Mouse (Mus musculus) embryonic facial prominence, embryonic 15.5 days (tissue): Measurements from ENCODE around the gene Nfat5. TPM values are rescaled to one million over a fixed set of nuclear protein-coding genes. Genes with fewer than 3 reads are reported as not detected.
A peak's percentile ranks its signal among the peaks of the same experiment; 100 is the strongest.

Source experiments
- ATAC-seq: fragments of 200-750 bp; cut with Nextera tagmentation; 2 replicates; pipeline ENCODE4 v1.8.0; 2017; ENCODE audit warnings: low read depth, moderate TSS enrichment; ENCODE audit not compliant: insufficient number of reproducible peaks, low FRiP score, low TSS enrichment
- H3K27ac ChIP-seq: fragments of 300-500 bp; sonication (generic); replicated peaks from 2 replicates; pipeline ENCODE4 v1.5.1; 2015; ENCODE audit warnings: mild to moderate bottlenecking, inconsistent platforms
- H3K27me3 ChIP-seq: fragments of 300-500 bp; sonication (generic); 2 replicates; pipeline ENCODE4 v1.6.1; 2015; ENCODE audit warnings: inconsistent platforms
- H3K36me3 ChIP-seq: fragments of 300-500 bp; sonication (generic); 2 replicates; pipeline ENCODE4 v1.6.1; 2015; ENCODE audit warnings: mild to moderate bottlenecking, inconsistent platforms
- H3K4me1 ChIP-seq: fragments of 300-500 bp; sonication (generic); 2 replicates; pipeline ENCODE4 v1.6.1; 2015; ENCODE audit warnings: inconsistent platforms
- H3K4me2 ChIP-seq: fragments of 300-500 bp; sonication (generic); replicated peaks from 2 replicates; pipeline ENCODE4 v1.6.1; 2015; ENCODE audit warnings: mild to moderate bottlenecking, inconsistent platforms
- H3K4me3 ChIP-seq: fragments of 300-500 bp; sonication (generic); replicated peaks from 2 replicates; pipeline ENCODE4 v1.5.1; 2015; ENCODE audit warnings: mild to moderate bottlenecking, inconsistent platforms
- H3K9ac ChIP-seq: fragments of 300-500 bp; sonication (generic); 2 replicates; pipeline ENCODE4 v1.6.1; 2015; ENCODE audit warnings: inconsistent platforms
- H3K9me3 ChIP-seq: fragments of 300-500 bp; sonication (generic); replicated peaks from 2 replicates; pipeline ENCODE4 v1.6.1; 2016; ENCODE audit warnings: inconsistent platforms
- WGBS: fragments of 180-500 bp; shearing (Covaris S2); methylation state at CpG from one replicate; pipeline ENCODE4 v1.1.7; 2015; 5-methylcytosine and 5-hydroxymethylcytosine counted together
- polyA plus RNA-seq: library from polyadenylated mRNA; unstranded; fragments of >200 nt; fragmentation: Nextera tagmentation; extraction: Ambion mirVana; gene quantifications from 2 replicates; pipeline ENCODE4 v1.2.1, GENCODE M21; 2015

The Nfat5 gene
- polyA plus RNA-seq, 1 experiment from 2014 or later: 19.0 TPM

DNA sequence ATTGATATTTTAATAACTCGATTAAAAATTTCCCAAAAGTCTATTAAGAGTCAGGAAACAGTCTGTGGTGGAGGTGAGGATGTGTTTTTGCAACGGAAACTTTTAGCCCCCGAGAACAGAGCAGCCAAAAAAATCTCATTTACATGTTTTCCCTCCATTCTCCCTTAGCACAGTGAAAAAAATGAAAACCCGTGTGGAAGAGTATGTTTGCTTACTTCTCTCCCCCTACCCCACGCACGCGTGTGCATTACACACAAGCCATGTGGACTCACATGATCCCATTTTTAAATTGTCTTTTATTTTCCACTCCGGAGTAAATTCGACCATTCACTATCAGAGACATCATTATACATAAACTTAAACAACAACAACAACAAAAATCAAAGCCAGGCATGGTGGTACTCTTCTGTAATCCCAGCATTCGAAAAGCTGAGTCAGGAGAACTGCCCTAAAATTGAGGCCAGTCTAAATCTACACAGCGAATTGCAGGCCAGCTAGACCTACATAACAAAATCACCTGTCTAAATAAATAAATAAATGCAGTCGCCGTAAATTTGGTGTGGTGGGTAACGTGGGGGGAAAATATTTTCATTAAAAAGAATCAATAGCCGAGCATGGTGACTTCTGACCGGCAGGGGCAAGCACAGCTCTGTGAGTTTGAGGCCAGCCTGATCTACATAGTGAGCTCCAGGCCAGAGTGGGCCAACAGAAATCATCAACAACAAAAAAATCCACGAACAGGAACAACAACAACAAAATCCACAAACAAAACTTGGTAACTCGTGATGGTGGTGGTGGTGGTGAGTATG, 947 bp upstream of the Nfat5 start:
- Histone ChIP-seq H3K4me1 (peaks cover 15% of the 10 kb centered on the region; the same call in 1 of the 2 replicates), H3K27ac (peak overlapping the region; percentile 97), H3K9ac (peak overlapping the region; percentile 42), H3K4me3 (peak overlapping the region; percentile 97), H3K9me3 (no peaks in the 10 kb centered on the region), H3K36me3 (no peaks in the 10 kb centered on the region), H3K4me2 (peak overlapping the region; percentile 57), H3K27me3 (no peaks in the 10 kb centered on the region)
- ATAC-seq: no peak
- WGBS: 46% methylated on average over 18 of the region's 18 CpGs

DNA sequence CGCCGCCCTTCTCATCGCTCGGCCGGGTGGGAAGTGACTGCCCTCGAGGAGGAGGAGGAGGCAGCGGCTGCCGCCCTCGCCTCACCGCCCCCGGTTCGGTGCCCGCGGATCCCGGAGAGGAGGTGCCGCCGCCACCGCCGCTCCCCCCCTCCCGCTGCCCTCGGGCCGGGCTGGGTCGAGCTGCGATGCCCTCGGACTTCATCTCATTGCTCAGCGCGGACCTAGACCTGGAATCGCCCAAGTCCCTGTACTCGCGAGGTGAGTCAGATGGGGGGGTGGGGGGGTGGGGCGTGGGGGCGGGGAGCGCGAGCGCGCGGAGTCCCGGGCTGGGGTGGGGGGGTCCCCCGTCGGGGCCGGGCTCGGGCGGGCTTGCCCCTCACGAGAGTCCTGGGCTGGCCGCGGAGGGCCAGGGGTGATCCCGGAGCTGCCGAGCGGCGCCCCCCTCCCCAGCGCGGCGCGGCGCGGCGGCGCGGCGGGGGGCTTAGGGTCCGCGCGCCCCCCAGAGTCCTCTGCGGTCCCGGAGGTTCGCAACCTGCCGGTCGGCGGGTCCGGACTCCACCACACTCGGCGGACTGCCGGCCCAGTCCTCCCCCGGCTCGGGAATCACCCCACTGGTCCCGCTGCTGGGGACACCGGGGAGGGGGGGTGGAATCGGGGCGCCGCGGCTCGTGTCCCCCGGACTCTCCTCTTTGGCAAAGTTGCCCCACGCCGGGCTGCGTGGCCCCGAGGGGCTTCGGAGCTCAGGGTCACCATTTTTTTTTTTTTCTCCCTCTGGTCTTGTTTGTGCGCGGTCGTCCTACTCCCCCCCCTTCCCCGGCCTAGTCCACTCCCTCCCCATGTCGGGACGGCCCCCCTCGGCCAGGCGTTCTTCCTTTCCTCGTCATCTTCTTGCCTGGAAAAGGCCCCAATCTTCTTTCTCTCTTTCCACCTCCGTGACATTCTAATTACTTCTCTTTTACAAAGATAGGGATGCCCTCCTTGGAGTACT, 665 bp downstream of the Nfat5 start:
- WGBS: under 1% methylated on average over 61 of the region's 98 CpGs
- peak overlapping the region; percentile 97 for H3K4me3 ChIP-seq
- no peaks in the 10 kb centered on the region for H3K27me3 ChIP-seq
- peaks cover 15% of the 10 kb centered on the region; the same call in 1 of the 2 replicates for H3K4me1 ChIP-seq
- peak overlapping the region; percentile 57 for H3K4me2 ChIP-seq
- H3K27ac ChIP-seq: peak overlapping the region; percentile 97
- H3K9me3 ChIP-seq: no peaks in the 10 kb centered on the region
- H3K36me3 ChIP-seq: no peaks in the 10 kb centered on the region; the same call in 1 of the 2 replicates
- ATAC-seq: peak; percentile 52
- peak overlapping the region; percentile 92 for H3K9ac ChIP-seq

DNA sequence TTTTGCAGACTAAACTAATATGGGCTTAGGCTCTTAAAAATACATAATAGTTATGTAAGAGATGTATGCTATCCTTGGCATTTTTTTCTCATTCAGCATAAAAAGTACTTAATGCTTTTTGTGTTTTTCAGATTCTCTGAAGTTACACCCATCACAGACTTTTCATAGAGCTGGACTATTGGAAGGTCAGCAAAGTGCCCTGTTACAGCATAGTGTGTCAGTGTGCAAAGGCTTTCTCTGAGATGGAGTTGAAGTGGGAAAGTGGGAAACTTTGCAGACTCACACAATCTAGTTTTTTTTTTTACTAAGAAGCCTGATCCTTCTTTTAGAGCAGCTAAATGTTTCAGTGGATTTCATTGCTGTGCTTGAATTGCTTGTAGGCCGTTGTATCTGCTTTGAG, 2.2 kb downstream of the Nfat5 start:
- WGBS: 69% methylated on average over 1 of the region's 1 CpGs

DNA sequence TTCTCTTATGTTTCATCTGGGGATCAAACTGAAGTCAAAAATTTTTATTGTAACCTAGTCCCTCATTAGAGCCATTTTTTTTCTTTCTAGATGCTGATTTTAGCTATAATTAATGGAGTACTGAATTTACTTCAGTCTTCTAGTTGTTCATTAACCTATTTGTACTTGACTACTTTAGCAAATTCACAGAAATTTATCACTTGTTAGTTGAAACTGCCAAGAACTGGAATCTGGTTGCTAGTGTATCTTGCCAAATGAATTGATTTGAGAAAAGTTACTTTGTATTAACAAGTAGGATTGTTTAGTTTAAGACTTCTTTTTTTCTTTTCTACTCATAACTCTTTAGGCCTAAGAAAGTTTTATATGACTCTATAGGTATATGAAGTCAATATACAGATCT, 18.6 kb downstream of the Nfat5 start:
- no peak overlapping the region for H3K27ac ChIP-seq
- no peak overlapping the region for H3K4me2 ChIP-seq
- no peak for ATAC-seq
- no peaks in the 10 kb centered on the region for H3K36me3 ChIP-seq
- no peaks in the 10 kb centered on the region for H3K4me1 ChIP-seq
- H3K4me3 ChIP-seq: no peak overlapping the region
- no peak overlapping the region for H3K9ac ChIP-seq
- no peaks in the 10 kb centered on the region for H3K27me3 ChIP-seq
- no peaks in the 10 kb centered on the region for H3K9me3 ChIP-seq

More for the DNA sequence above, 2.2 kb downstream of the Nfat5 start:
- no peaks in the 10 kb centered on the region for H3K27me3 ChIP-seq
- H3K9me3 ChIP-seq: no peaks in the 10 kb centered on the region
- H3K36me3 ChIP-seq: no peaks in the 10 kb centered on the region; the same call in 1 of the 2 replicates
- no peak for ATAC-seq
- H3K27ac ChIP-seq: no peak overlapping the region
- H3K9ac ChIP-seq: no peak overlapping the region
- H3K4me1 ChIP-seq: peaks cover 15% of the 10 kb centered on the region; the same call in 1 of the 2 replicates
- H3K4me2 ChIP-seq: peak overlapping the region; percentile 48; the same call in 1 of the 2 replicates
- peak overlapping the region; percentile 97; the same call in 1 of the 2 replicates for H3K4me3 ChIP-seq

DNA sequence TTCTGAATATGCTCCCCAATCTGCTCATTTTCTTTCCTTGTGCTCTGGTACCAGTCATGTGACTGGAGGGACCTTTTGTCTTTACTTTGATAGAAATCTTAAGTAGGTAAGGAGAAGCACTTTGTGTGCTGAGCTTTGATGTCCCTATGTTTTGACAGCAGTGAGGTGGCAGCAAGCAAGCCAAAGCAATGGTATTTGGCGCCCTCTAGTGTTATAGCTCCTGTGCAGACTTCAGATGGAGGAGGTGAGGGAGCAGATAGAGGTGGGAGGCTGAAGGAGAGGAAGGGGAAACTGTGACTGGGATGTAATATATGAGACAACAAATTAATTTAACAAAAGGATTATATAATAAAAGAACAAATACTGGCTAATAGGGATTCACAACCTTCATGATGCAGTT, 30.9 kb downstream of the Nfat5 start:
- no peak overlapping the region for H3K4me2 ChIP-seq
- WGBS: 0% methylated on average over 1 of the region's 1 CpGs
- no peaks in the 10 kb centered on the region for H3K36me3 ChIP-seq
- no peaks in the 10 kb centered on the region for H3K9me3 ChIP-seq
- no peak overlapping the region for H3K27ac ChIP-seq
- no peak overlapping the region for H3K4me3 ChIP-seq
- ATAC-seq: no peak
- no peak overlapping the region for H3K9ac ChIP-seq
- no peaks in the 10 kb centered on the region for H3K4me1 ChIP-seq
- H3K27me3 ChIP-seq: no peaks in the 10 kb centered on the region

DNA sequence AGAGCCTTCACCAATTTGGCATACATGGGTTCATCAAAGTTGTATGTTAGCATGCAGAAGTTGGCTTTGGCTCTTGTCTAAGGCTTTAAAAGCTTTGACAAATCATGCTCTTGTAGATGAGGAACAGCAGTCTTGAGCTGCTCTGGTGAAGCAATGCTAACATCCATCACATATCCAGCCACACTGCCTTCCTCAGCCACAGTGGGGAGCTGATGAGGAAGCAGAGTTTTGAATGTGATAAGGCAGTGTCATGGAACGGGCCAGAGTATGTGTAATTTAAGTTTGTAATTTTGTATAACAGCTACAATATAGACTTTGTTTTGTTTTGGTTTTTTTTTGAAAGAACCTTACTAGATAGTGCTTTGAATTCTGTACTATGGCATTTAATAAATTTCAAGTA, 36.3 kb downstream of the Nfat5 start:
- Histone ChIP-seq H3K4me1 (no peaks in the 10 kb centered on the region), H3K36me3 (no peaks in the 10 kb centered on the region), H3K4me2 (no peak overlapping the region), H3K27me3 (no peaks in the 10 kb centered on the region), H3K4me3 (no peak overlapping the region), H3K27ac (no peak overlapping the region), H3K9ac (no peak overlapping the region), H3K9me3 (no peaks in the 10 kb centered on the region)
- 72% methylated on average over 1 of the region's 1 CpGs for WGBS
- ATAC-seq: no peak

DNA sequence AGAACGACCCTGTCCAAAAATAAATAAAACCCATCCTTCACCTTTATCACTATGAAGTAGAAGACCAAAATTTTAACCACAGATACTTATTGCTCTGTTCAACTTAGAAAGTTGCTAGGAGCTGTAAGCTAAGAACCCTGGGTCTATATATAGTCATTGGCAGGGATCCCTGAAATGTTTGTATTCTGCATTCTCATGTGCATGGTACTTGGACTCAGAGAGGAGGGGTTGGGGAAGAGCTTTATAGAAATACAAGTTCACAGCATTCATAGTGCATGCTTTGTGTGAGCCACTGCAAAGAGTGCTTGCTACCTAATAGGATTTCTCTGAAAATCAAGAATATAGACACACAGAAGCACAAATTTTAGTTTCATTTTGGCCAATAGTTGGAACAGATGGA, 43.2 kb downstream of the Nfat5 start:
- 81% methylated on average over 1 of the region's 1 CpGs for WGBS
- Histone ChIP-seq H3K27ac (no peak overlapping the region), H3K4me2 (no peak overlapping the region)

DNA sequence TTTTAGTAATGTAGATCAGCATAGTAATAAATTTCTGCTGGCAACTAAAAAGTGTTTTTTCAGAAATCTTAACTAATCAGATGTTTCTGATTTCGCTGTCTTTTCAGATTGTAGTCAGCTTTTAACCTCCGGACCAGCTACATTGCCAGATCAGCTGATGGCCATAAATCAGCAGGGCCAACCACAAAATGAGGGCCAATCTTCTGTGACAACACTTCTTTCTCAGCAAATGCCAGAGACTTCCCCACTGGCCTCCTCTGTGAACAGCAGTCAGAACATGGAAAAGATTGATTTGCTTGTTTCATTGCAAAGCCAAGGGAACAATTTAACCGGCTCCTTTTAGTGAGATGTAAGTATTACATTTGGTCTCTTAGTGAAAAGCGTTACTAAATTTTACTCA, 77.0 kb downstream of the Nfat5 start:
- no peaks in the 10 kb centered on the region for H3K9me3 ChIP-seq
- peaks cover 73% of the 10 kb centered on the region for H3K36me3 ChIP-seq
- H3K4me3 ChIP-seq: no peak overlapping the region
- H3K4me2 ChIP-seq: no peak overlapping the region
- H3K27me3 ChIP-seq: no peaks in the 10 kb centered on the region
- no peaks in the 10 kb centered on the region for H3K4me1 ChIP-seq
- H3K9ac ChIP-seq: no peak overlapping the region
- no peak for ATAC-seq
- whole genome bisulfite sequencing: 85% methylated on average over 4 of the region's 4 CpGs
- H3K27ac ChIP-seq: no peak overlapping the region

More for the DNA sequence above, 43.2 kb downstream of the Nfat5 start:
- no peak overlapping the region for H3K9ac ChIP-seq
- H3K9me3 ChIP-seq: no peaks in the 10 kb centered on the region
- H3K4me3 ChIP-seq: no peak overlapping the region
- H3K27me3 ChIP-seq: no peaks in the 10 kb centered on the region
- H3K36me3 ChIP-seq: peaks cover 12% of the 10 kb centered on the region
- no peak for ATAC-seq
- 0 out of 2 replicates have a peak, but pooled peaks cover 3% of the 10 kb centered on the region for H3K4me1 ChIP-seq

DNA sequence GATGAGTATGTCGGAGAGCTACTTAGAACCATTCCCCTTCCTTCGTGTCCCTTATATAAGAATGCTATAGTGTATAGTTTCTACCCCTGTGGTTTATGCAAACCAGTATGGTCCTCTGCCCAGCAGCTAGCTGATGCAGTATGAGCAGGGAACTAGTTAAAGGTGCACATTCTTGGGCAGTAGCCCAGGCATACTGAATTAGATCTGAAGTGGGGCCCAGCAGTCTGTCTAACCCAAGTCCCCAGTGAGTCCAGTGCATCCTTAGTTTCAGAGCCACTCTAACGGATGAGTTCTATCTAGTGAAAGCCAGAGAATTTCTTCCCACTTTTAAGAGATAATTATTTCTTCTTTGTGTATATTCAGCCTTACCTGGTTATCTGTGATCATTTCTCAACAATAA, 84.1 kb downstream of the Nfat5 start:
- H3K4me3 ChIP-seq: no peak overlapping the region
- no peak for ATAC-seq
- no peak overlapping the region for H3K9ac ChIP-seq
- no peak overlapping the region for H3K4me2 ChIP-seq
- H3K4me1 ChIP-seq: no peaks in the 10 kb centered on the region
- H3K36me3 ChIP-seq: peaks cover 49% of the 10 kb centered on the region
- 87% methylated on average over 3 of the region's 3 CpGs for WGBS
- H3K9me3 ChIP-seq: no peaks in the 10 kb centered on the region
- no peak overlapping the region for H3K27ac ChIP-seq
- no peaks in the 10 kb centered on the region for H3K27me3 ChIP-seq

DNA sequence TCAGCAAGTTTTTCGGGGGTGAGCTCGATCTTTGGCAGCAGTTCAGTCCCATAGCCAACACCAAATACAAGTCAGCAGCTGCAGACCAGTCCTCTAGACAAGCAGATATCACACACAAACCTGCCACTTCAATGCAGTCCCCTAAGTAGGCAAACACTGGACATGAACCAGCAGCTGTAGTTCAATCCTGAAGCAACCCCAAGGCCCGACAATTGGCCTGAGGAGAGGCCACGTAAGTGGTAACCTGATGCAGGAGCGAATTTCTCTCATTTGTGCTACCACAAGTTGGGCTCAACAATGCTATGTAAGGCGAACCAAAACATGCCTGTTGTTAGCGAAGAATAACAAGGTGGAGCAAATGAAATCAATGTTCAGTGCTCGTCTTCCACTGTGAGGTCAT, 87.5 kb downstream of the Nfat5 start:
- Histone ChIP-seq H3K27ac (no peak overlapping the region), H3K4me3 (no peak overlapping the region), H3K4me1 (no peaks in the 10 kb centered on the region), H3K9me3 (no peaks in the 10 kb centered on the region), H3K4me2 (no peak overlapping the region), H3K9ac (no peak overlapping the region), H3K27me3 (no peaks in the 10 kb centered on the region), H3K36me3 (peaks cover 30% of the 10 kb centered on the region)
- ATAC-seq: no peak
- WGBS: 89% methylated on average over 8 of the region's 8 CpGs

DNA sequence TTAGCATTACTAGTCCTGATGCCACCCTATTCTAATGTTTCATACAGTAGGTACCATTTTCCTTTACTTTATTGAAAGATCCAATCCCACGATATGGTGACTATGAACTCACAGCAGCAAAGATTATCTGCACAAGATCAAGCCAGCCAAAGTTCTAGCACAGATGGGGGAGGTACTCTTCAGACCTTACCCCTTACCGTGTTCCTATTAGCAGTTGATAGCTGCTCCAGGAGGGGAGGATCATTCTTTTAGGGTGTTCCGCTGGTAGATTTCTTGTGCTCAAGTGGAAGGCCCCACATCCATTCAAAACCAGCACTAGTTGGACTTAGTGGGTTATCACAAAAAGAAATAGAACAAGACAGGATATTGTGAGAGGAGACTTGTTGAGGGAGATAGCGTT, 88.4 kb downstream of the Nfat5 start:
- H3K27me3 ChIP-seq: no peaks in the 10 kb centered on the region
- H3K4me3 ChIP-seq: no peak overlapping the region
- H3K4me1 ChIP-seq: peaks cover 3% of the 10 kb centered on the region; the same call in 1 of the 2 replicates
- H3K9me3 ChIP-seq: no peaks in the 10 kb centered on the region
- H3K36me3 ChIP-seq: peaks cover 29% of the 10 kb centered on the region
- H3K27ac ChIP-seq: no peak overlapping the region
- 91% methylated on average over 4 of the region's 4 CpGs for WGBS
- H3K4me2 ChIP-seq: no peak overlapping the region
- H3K9ac ChIP-seq: no peak overlapping the region
- no peak for ATAC-seq
